Mouse (Mus musculus): ENCODE results near the gene Kat5.

DNA sequence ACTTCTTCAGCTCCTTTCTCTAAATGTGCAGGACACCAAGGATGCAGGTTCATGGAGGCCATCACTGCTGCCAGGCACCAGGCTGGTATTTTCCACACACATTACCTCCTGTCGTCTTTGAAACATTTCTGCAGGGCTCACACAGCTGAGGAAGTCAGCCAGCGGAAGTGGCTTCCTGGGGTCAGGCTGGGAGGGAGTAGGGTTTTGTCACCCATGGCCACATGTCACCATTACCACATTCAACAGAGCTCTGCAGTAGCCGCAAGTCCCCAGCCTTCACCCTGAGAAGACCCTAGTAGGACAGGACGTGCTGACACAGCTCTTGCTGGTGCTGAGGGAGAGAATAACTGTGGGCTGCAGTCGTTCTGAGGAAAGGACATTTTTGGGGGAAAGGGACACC is 38.2 kb downstream of the Kat5 start:
- TF ChIP-seq CTCF (IDR thresholded peaks at IDR 0.05; ENCODE audit: extremely low read depth, insufficient read length, insufficient replicate concordance, low read depth, low read length) (no peak), POLR2A (IDR thresholded peaks at IDR 0.05; ENCODE audit: low read depth, low read length) (no peak; the same call in 1 of the 2 replicates)

Data from small intestine, adult 2 months (tissue).